Mouse (Mus musculus): ENCODE results near the gene Lgals12. TPM values are rescaled to one million over a fixed set of nuclear protein-coding genes. Genes with fewer than 3 reads are reported as not detected.
A peak's percentile ranks its signal among the peaks of the same experiment; 100 is the strongest.

Lgals12 gene
- total RNA-seq (2021) (1 to 10 TPM in 1 of 2 experiments, under 1 TPM in 1; 0.34 to 1.2 TPM), polyA plus RNA-seq (2012; rRNA removed) (1.3 and 4.0 TPM in 2 replicates)
- long read RNA-seq = 0 reads

- WGBS = 15% methylated on average over 15 of the region's 15 CpGs
- intact Hi-C loops (cut with DNase I) = no loop called here
- no peaks in the 10 kb centered on the region for H3K79me2 ChIP-seq (replicated peaks; ENCODE audit: control insufficient read depth, insufficient read depth, low read length)
- no peak within 1 kb of the TSS for H3K4me3 ChIP-seq
- DNase-seq = no peak
- TF ChIP-seq EP300 (IDR thresholded peaks at IDR 0.05; ENCODE audit: insufficient read depth, low read depth, low read length) = no peak
- TF ChIP-seq POLR2A (IDR thresholded peaks at IDR 0.05; ENCODE audit: insufficient read depth, low read depth, low read length) = no peak
- TF ChIP-seq CTCF (IDR thresholded peaks at IDR 0.05) = no peak
- peaks cover 6% of the 10 kb centered on the region for H3K4me1 ChIP-seq (ENCODE audit: control insufficient read depth, insufficient read depth, low read length)
- H3K9ac ChIP-seq (ENCODE audit: low read depth, low read length) = no peak within 1 kb of the TSS
- H3K27ac ChIP-seq = no peak within 1 kb of the TSS
- H3K36me3 ChIP-seq (ENCODE audit: control insufficient read depth, insufficient read depth, low read length) = no peaks in the 10 kb centered on the region
- no peaks in the 10 kb centered on the region; the same call in 1 of the 2 replicates for H3K27me3 ChIP-seq (ENCODE audit: control insufficient read depth, insufficient read depth, low read length)
Observed at GRCm38 (mm10) chr19:7606801-7607689, at the start of gene Lgals12. Gene Lgals12 (minus strand): TSS chr19:7607193.

- no peaks in the 10 kb centered on the region for H3K27me3 ChIP-seq (ENCODE audit: control insufficient read depth, insufficient read depth, low read length)
- 79% methylated on average over 8 of the region's 8 CpGs for WGBS
- no peak for DNase-seq
Observed at GRCm38 (mm10) chr19:7648913-7649666, 42.1 kb upstream of the Lgals12 start.

GRCm38 (mm10) chr19:7633786-7634185 is 26.8 kb upstream of the Lgals12 start:
- no peak overlapping the region for H3K27ac ChIP-seq
- no peaks in the 10 kb centered on the region for H3K4me1 ChIP-seq (ENCODE audit: control insufficient read depth, insufficient read depth, low read length)
- no peaks in the 10 kb centered on the region for H3K36me3 ChIP-seq (ENCODE audit: control insufficient read depth, insufficient read depth, low read length)
- no peak overlapping the region for H3K9ac ChIP-seq (ENCODE audit: low read depth, low read length)
- DNase-seq = no peak
- no peak overlapping the region for H3K4me3 ChIP-seq
- 48% methylated on average over 1 of the region's 1 CpGs for WGBS
- intact Hi-C loops (cut with DNase I) = no loop called here
- no peaks in the 10 kb centered on the region for H3K79me2 ChIP-seq (replicated peaks; ENCODE audit: control insufficient read depth, insufficient read depth, low read length)
- H3K27me3 ChIP-seq (ENCODE audit: control insufficient read depth, insufficient read depth, low read length) = no peaks in the 10 kb centered on the region
- TF ChIP-seq POLR2A (IDR thresholded peaks at IDR 0.05; ENCODE audit: insufficient read depth, low read depth, low read length) = no peak
- TF ChIP-seq EP300 (IDR thresholded peaks at IDR 0.05; ENCODE audit: insufficient read depth, low read depth, low read length) = no peak
- TF ChIP-seq CTCF (IDR thresholded peaks at IDR 0.05) = no peak

More at GRCm38 (mm10) chr19:7648913-7649666, 42.1 kb upstream of the Lgals12 start:
- Histone ChIP-seq H3K79me2 (replicated peaks; ENCODE audit: control insufficient read depth, insufficient read depth, low read length) (no peaks in the 10 kb centered on the region), H3K4me1 (ENCODE audit: control insufficient read depth, insufficient read depth, low read length) (no peaks in the 10 kb centered on the region), H3K36me3 (ENCODE audit: control insufficient read depth, insufficient read depth, low read length) (no peaks in the 10 kb centered on the region), H3K4me3 (no peak overlapping the region), H3K9ac (ENCODE audit: low read depth, low read length) (no peak overlapping the region), H3K27ac (no peak overlapping the region)
- no peak for TF ChIP-seq EP300 (IDR thresholded peaks at IDR 0.05; ENCODE audit: insufficient read depth, low read depth, low read length)
- TF ChIP-seq POLR2A (IDR thresholded peaks at IDR 0.05; ENCODE audit: insufficient read depth, low read depth, low read length) = no peak
- no peak for TF ChIP-seq CTCF (IDR thresholded peaks at IDR 0.05)
- intact Hi-C loops (cut with DNase I) = no loop called here

GRCm38 (mm10) chr19:7633021-7633420 is 26.0 kb upstream of the Lgals12 start:
- H3K27ac ChIP-seq = no peak overlapping the region
- H3K79me2 ChIP-seq (replicated peaks; ENCODE audit: control insufficient read depth, insufficient read depth, low read length) = no peaks in the 10 kb centered on the region
- H3K36me3 ChIP-seq (ENCODE audit: control insufficient read depth, insufficient read depth, low read length) = no peaks in the 10 kb centered on the region
- no peaks in the 10 kb centered on the region for H3K27me3 ChIP-seq (ENCODE audit: control insufficient read depth, insufficient read depth, low read length)
- intact Hi-C loops (cut with DNase I) = no loop called here
- no peaks in the 10 kb centered on the region for H3K4me1 ChIP-seq (ENCODE audit: control insufficient read depth, insufficient read depth, low read length)
- H3K4me3 ChIP-seq = no peak overlapping the region
- no peak overlapping the region for H3K9ac ChIP-seq (ENCODE audit: low read depth, low read length)
- no peak for DNase-seq
- no peak for TF ChIP-seq POLR2A (IDR thresholded peaks at IDR 0.05; ENCODE audit: insufficient read depth, low read depth, low read length)
- no peak for TF ChIP-seq CTCF (IDR thresholded peaks at IDR 0.05)
- no peak for TF ChIP-seq EP300 (IDR thresholded peaks at IDR 0.05; ENCODE audit: insufficient read depth, low read depth, low read length)

GRCm38 (mm10) chr19:7617696-7618095 is 10.7 kb upstream of the Lgals12 start:
- H3K4me1 ChIP-seq (ENCODE audit: control insufficient read depth, insufficient read depth, low read length) = no peaks in the 10 kb centered on the region
- TF ChIP-seq POLR2A (IDR thresholded peaks at IDR 0.05; ENCODE audit: insufficient read depth, low read depth, low read length) (no peak), EP300 (IDR thresholded peaks at IDR 0.05; ENCODE audit: insufficient read depth, low read depth, low read length) (no peak), CTCF (IDR thresholded peaks at IDR 0.05) (peak; percentile 80)
- peak; percentile 41 to 61 for DNase-seq
- intact Hi-C loops (cut with DNase I) = loop anchor here (1.0 to 2.0 kb wide), 2 partner anchors 88 to 177 kb away; no protein-coding TSS in a partner anchor
- no peaks in the 10 kb centered on the region for H3K36me3 ChIP-seq (ENCODE audit: control insufficient read depth, insufficient read depth, low read length)
- H3K27me3 ChIP-seq (ENCODE audit: control insufficient read depth, insufficient read depth, low read length) = no peaks in the 10 kb centered on the region
- 20% methylated on average over 7 of the region's 7 CpGs for WGBS
- no peaks in the 10 kb centered on the region for H3K79me2 ChIP-seq (replicated peaks; ENCODE audit: control insufficient read depth, insufficient read depth, low read length)
- H3K4me3 ChIP-seq = no peak overlapping the region
- no peak overlapping the region for H3K27ac ChIP-seq
- H3K9ac ChIP-seq (ENCODE audit: low read depth, low read length) = no peak overlapping the region

Data from heart, adult 2 months (tissue).